Mouse (Mus musculus) cerebellum, adult 11-12 months (tissue): ENCODE measurements around the gene Nol4l.

Experiments used
- DNase-seq: peaks from one replicate; pipeline ENCODE4 v3.0.0; 2022

The Nol4l gene

GRCm38 (mm10) chr2:153529931-153530766 is at the start of gene Nol4l:
Nol4l (minus strand) TSS chr2:153529971.
- peak; percentile 73 for DNase-seq

GRCm38 (mm10) chr2:153577122-153577521 is 47.4 kb upstream of the Nol4l start:
- no peak for DNase-seq

- no peak for DNase-seq
These were observed 46.4 kb upstream of the Nol4l start for GRCm38 (mm10) chr2:153576150-153576549.

GRCm38 (mm10) chr2:153575554-153575953 is 45.8 kb upstream of the Nol4l start:
- DNase-seq: no peak

GRCm38 (mm10) chr2:153573101-153573500 is 43.3 kb upstream of the Nol4l start:
- no peak for DNase-seq

GRCm38 (mm10) chr2:153568541-153568940 is 38.8 kb upstream of the Nol4l start:
- DNase-seq: no peak

- no peak for DNase-seq
These were observed 38.2 kb upstream of the Nol4l start for GRCm38 (mm10) chr2:153568013-153568412.

- DNase-seq: no peak
These were observed 34.6 kb upstream of the Nol4l start for GRCm38 (mm10) chr2:153564343-153564742.

GRCm38 (mm10) chr2:153561564-153561963 is 31.8 kb upstream of the Nol4l start:
- DNase-seq: no peak

- no peak for DNase-seq
These were observed 31.1 kb upstream of the Nol4l start for GRCm38 (mm10) chr2:153560664-153561541.

GRCm38 (mm10) chr2:153559613-153560152 is 29.9 kb upstream of the Nol4l start:
- no peak for DNase-seq

- DNase-seq: no peak
These were observed 28.7 kb upstream of the Nol4l start for GRCm38 (mm10) chr2:153558464-153558863.

- no peak for DNase-seq
These were observed 27.5 kb upstream of the Nol4l start for GRCm38 (mm10) chr2:153557259-153557658.

- DNase-seq: no peak
These were observed 26.4 kb upstream of the Nol4l start for GRCm38 (mm10) chr2:153556208-153556607.

- DNase-seq: no peak
These were observed 24.8 kb upstream of the Nol4l start for GRCm38 (mm10) chr2:153554543-153554942.

GRCm38 (mm10) chr2:153549486-153549885 is 19.7 kb upstream of the Nol4l start:
- no peak for DNase-seq

- no peak for DNase-seq
These were observed 18.6 kb upstream of the Nol4l start for GRCm38 (mm10) chr2:153548221-153548923.

- DNase-seq: no peak
These were observed 17.9 kb upstream of the Nol4l start for GRCm38 (mm10) chr2:153547633-153548032.

GRCm38 (mm10) chr2:153546972-153547371 is 17.2 kb upstream of the Nol4l start:
- no peak for DNase-seq

GRCm38 (mm10) chr2:153546471-153546870 is 16.7 kb upstream of the Nol4l start:
- no peak for DNase-seq

- no peak for DNase-seq
These were observed 15.0 kb upstream of the Nol4l start for GRCm38 (mm10) chr2:153544771-153545170.

- no peak for DNase-seq
These were observed 14.3 kb upstream of the Nol4l start for GRCm38 (mm10) chr2:153543911-153544730.
